Mouse (Mus musculus) lung, embryonic 15.5 days (tissue): Measurements from ENCODE around the gene Rnf225. TPM values are rescaled to one million over a fixed set of nuclear protein-coding genes. Genes with fewer than 3 reads are reported as not detected.
"Not testable (repeated sequence)": the region's sequence is repeated elsewhere in the genome, so short reads cannot be mapped to it uniquely, and the experiment has no call there.

ENCODE experiments used
- ATAC-seq: fragments of 200-750 bp; cut with Nextera tagmentation; 2 replicates; pipeline ENCODE4 v1.8.0; 2017; ENCODE audit warnings: moderate number of reproducible peaks, borderline replicate concordance; ENCODE audit not compliant: low FRiP score, low TSS enrichment; ENCODE audit errors: extremely low read depth
- H3K27ac ChIP-seq: fragments of 300-500 bp; sonication (generic); 2 replicates; pipeline ENCODE4 v1.5.1; 2015; ENCODE audit warnings: moderate library complexity, mild to moderate bottlenecking, inconsistent platforms
- H3K27me3 ChIP-seq: fragments of 300-500 bp; sonication (generic); 2 replicates; pipeline ENCODE4 v1.6.1; 2015; ENCODE audit warnings: inconsistent platforms
- H3K36me3 ChIP-seq: fragments of 300-500 bp; sonication (generic); 2 replicates; pipeline ENCODE4 v1.6.1; 2015; ENCODE audit warnings: inconsistent platforms
- H3K4me1 ChIP-seq: fragments of 300-500 bp; sonication (generic); 2 replicates; pipeline ENCODE4 v1.6.1; 2015; ENCODE audit warnings: inconsistent platforms
- H3K4me2 ChIP-seq: fragments of 300-500 bp; sonication (generic); 2 replicates; pipeline ENCODE4 v1.6.1; 2015; ENCODE audit warnings: inconsistent platforms, mild to moderate bottlenecking, moderate library complexity
- H3K4me3 ChIP-seq: fragments of 300-500 bp; sonication (generic); 2 replicates; pipeline ENCODE4 v1.5.1; 2015; ENCODE audit warnings: mild to moderate bottlenecking, inconsistent platforms
- H3K9ac ChIP-seq: fragments of 300-500 bp; sonication (generic); 2 replicates; pipeline ENCODE4 v1.6.1; 2015; ENCODE audit warnings: inconsistent platforms
- H3K9me3 ChIP-seq: fragments of 300-500 bp; sonication (generic); 2 replicates; pipeline ENCODE4 v1.6.1; 2016; ENCODE audit warnings: inconsistent platforms
- WGBS: fragments of 180-500 bp; shearing (Covaris S2); methylation state at CpG from one replicate; pipeline ENCODE4 v1.1.7; 2015; 5-methylcytosine and 5-hydroxymethylcytosine counted together
- polyA plus RNA-seq: library from polyadenylated mRNA; unstranded; fragments of >200 nt; fragmentation: Nextera tagmentation; extraction: Ambion mirVana; gene quantifications from 2 replicates; pipeline ENCODE4 v1.2.1, GENCODE M21; 2015

Rnf225 gene
- polyA plus RNA-seq, 1 experiment from 2014 or later: 0.98 TPM

GRCm38 (mm10) chr7:12905146-12905545, 22.1 kb upstream of the Rnf225 start:
- Histone ChIP-seq H3K9me3 (no peaks in the 10 kb centered on the region), H3K36me3 (peaks cover 53% of the 10 kb centered on the region), H3K27ac (no peak overlapping the region), H3K4me2 (no peak overlapping the region), H3K4me3 (no peak overlapping the region), H3K9ac (no peak overlapping the region), H3K27me3 (no peaks in the 10 kb centered on the region), H3K4me1 (peaks cover 9% of the 10 kb centered on the region; the same call in 1 of the 2 replicates)
- WGBS: 94% methylated on average over 1 of the region's 1 CpGs
- ATAC-seq: no peak

GRCm38 (mm10) chr7:12909498-12909962, 17.7 kb upstream of the Rnf225 start:
- H3K27ac ChIP-seq: peak overlapping the region; percentile 89
- H3K9me3 ChIP-seq: no peaks in the 10 kb centered on the region
- peak; percentile 65 for ATAC-seq
- peak overlapping the region; percentile 61; the same call in 1 of the 2 replicates for H3K9ac ChIP-seq
- H3K4me1 ChIP-seq: peaks cover 10% of the 10 kb centered on the region; the same call in 1 of the 2 replicates
- no peaks in the 10 kb centered on the region for H3K27me3 ChIP-seq
- H3K4me2 ChIP-seq: peak overlapping the region; percentile 59
- H3K36me3 ChIP-seq: peaks cover 42% of the 10 kb centered on the region
- H3K4me3 ChIP-seq: peak overlapping the region; percentile 54
- 49% methylated on average over 7 of the region's 7 CpGs for WGBS

DNA sequence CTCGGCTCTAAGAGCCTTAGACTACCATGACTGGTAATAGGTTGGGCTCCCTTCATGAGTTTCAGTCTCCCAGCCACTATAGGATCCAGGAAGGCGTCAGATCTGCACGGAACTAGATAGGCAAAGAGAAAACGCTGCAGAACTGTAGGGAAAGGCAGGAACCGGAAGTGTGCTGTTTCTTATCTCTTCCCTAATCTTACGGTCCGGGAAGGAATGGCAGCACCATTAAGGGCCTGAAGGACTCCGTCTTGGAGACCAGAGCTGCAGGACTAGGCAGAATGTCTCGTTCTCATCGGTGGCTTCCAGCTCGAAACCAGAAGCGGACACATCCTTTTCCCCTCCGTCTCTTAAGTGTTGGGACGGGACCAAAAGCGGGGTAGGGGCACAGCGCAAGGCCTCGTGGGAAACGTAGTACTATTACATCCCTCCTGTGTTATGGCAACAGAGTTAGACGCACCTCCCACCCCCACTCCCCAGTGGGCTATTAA, 17.0 kb upstream of the Rnf225 start:
- Histone ChIP-seq H3K27ac (peak overlapping the region; percentile 89), H3K4me1 (peaks cover 10% of the 10 kb centered on the region; the same call in 1 of the 2 replicates), H3K9me3 (no peaks in the 10 kb centered on the region), H3K36me3 (peaks cover 39% of the 10 kb centered on the region), H3K4me2 (peak overlapping the region; percentile 59), H3K27me3 (no peaks in the 10 kb centered on the region), H3K4me3 (peak overlapping the region; percentile 54), H3K9ac (peak overlapping the region; percentile 61)
- peak; percentile 84 for ATAC-seq
- WGBS: 4% methylated on average over 19 of the region's 19 CpGs

GRCm38 (mm10) chr7:12913556-12913955, 13.7 kb upstream of the Rnf225 start:
- ATAC-seq: no peak
- peaks cover 7% of the 10 kb centered on the region for H3K36me3 ChIP-seq
- H3K27me3 ChIP-seq: no peaks in the 10 kb centered on the region
- no peak overlapping the region for H3K4me3 ChIP-seq
- H3K4me2 ChIP-seq: no peak overlapping the region
- no peak overlapping the region for H3K9ac ChIP-seq
- peaks cover 10% of the 10 kb centered on the region; the same call in 1 of the 2 replicates for H3K4me1 ChIP-seq
- no peaks in the 10 kb centered on the region for H3K9me3 ChIP-seq
- no peak overlapping the region for H3K27ac ChIP-seq

DNA sequence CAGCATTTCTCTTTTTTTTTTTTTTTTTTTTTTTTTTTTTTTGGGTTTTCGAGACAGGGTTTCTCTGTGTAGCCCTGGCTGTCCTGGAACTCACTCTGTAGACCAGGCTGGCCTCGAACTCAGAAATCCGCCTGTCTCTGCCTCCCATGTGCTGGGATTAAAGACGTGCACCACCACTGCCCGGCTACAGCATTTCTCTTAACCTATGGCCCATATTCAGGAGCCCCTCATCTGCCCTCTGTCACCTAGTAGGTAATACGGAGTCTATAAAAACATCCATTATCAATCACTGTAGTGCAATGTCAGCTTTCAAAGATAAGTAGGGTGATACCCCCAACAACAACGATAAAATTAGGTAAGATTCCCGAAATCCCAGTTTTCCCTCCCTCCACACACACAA, 6.7 kb upstream of the Rnf225 start:
- Histone ChIP-seq H3K36me3 (peaks cover 21% of the 10 kb centered on the region), H3K4me1 (peaks cover 17% of the 10 kb centered on the region)
- not testable (repeated sequence) for H3K27me3 ChIP-seq, H3K9ac ChIP-seq, H3K4me2 ChIP-seq, ATAC-seq, H3K4me3 ChIP-seq, H3K27ac ChIP-seq, H3K9me3 ChIP-seq
- 80% methylated on average over 7 of the region's 8 CpGs for WGBS

DNA sequence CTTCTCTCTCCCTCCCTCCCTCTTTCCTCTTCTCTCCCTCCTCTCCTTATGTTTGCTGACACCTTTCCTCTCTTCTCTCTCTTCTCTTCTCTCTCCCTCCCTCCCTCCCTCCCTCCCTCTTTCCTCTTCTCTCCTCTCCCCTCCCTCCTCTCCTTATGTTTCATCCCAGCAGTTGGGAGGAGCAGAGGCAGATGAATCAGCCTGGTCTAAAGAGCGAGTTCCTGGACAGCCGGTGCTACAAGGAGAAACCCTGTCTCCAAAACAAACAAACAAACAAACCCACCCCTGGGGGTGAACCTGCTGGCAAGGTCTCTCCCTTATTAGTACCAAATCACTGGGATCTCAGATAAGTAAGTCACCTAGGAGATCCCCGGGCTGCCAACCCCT, 5.9 kb upstream of the Rnf225 start:
- Histone ChIP-seq H3K27ac (peak overlapping the region; percentile 96), H3K4me3 (peak overlapping the region; percentile 71), H3K4me2 (peak overlapping the region; percentile 82), H3K9ac (peak overlapping the region; percentile 85), H3K9me3 (no peaks in the 10 kb centered on the region), H3K4me1 (peaks cover 17% of the 10 kb centered on the region), H3K27me3 (no peaks in the 10 kb centered on the region), H3K36me3 (peaks cover 30% of the 10 kb centered on the region)
- WGBS: 0% methylated on average over 3 of the region's 3 CpGs
- peak; percentile 21; the same call in 1 of the 2 replicates for ATAC-seq

GRCm38 (mm10) chr7:12921705-12922465, 5.3 kb upstream of the Rnf225 start, which contains the start of gene Rps5:
Gene Rps5, plus strand, starts transcription at chr7:12922290.
- Histone ChIP-seq H3K27ac (peak within 1 kb of the TSS; percentile 96), H3K36me3 (peaks cover 35% of the 10 kb centered on the region), H3K9me3 (no peaks in the 10 kb centered on the region), H3K4me1 (peaks cover 20% of the 10 kb centered on the region), H3K4me2 (peak within 1 kb of the TSS; percentile 82), H3K4me3 (peak within 1 kb of the TSS; percentile 71), H3K27me3 (no peaks in the 10 kb centered on the region), H3K9ac (peak within 1 kb of the TSS; percentile 85)
- WGBS: under 1% methylated on average over 55 of the region's 55 CpGs
- peak; percentile 98 for ATAC-seq

- WGBS: 2% methylated on average over 8 of the region's 8 CpGs
- no peak for ATAC-seq
- peak overlapping the region; percentile 71 for H3K4me3 ChIP-seq
- no peaks in the 10 kb centered on the region for H3K9me3 ChIP-seq
- peak overlapping the region; percentile 80 for H3K4me2 ChIP-seq
- H3K4me1 ChIP-seq: peaks cover 29% of the 10 kb centered on the region
- no peak overlapping the region for H3K27ac ChIP-seq
- peaks cover 38% of the 10 kb centered on the region for H3K36me3 ChIP-seq
- no peaks in the 10 kb centered on the region for H3K27me3 ChIP-seq
- H3K9ac ChIP-seq: peak overlapping the region; percentile 75
These were observed 4.5 kb upstream of the Rnf225 start for GRCm38 (mm10) chr7:12922729-12923128.

DNA sequence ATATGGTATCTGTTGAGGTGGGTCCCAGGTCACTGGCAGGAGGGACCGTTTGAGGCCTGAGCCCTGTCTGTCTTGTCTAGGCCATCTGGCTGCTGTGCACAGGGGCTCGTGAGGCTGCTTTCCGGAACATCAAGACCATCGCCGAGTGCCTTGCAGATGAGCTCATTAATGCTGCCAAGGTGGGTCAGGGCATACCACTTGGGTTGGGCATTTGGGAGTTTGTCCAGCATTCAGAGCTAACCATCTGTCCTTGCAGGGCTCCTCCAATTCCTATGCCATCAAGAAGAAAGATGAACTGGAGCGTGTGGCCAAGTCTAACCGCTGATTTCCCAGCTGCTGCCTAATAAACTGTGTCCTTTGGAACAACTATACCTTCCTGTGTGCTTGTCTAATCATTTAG, 900 bp upstream of the Rnf225 start:
- peaks cover 38% of the 10 kb centered on the region for H3K36me3 ChIP-seq
- no peaks in the 10 kb centered on the region for H3K27me3 ChIP-seq
- WGBS: 76% methylated on average over 7 of the region's 7 CpGs
- peaks cover 35% of the 10 kb centered on the region for H3K4me1 ChIP-seq
- ATAC-seq: no peak
- no peak overlapping the region for H3K27ac ChIP-seq
- H3K9me3 ChIP-seq: no peaks in the 10 kb centered on the region
- H3K9ac ChIP-seq: no peak overlapping the region
- no peak overlapping the region for H3K4me3 ChIP-seq
- no peak overlapping the region for H3K4me2 ChIP-seq

- no peaks in the 10 kb centered on the region for H3K9me3 ChIP-seq
- H3K27me3 ChIP-seq: no peaks in the 10 kb centered on the region
- peak; percentile 62 for ATAC-seq
- peak overlapping the region; percentile 84 for H3K4me2 ChIP-seq
- no peak overlapping the region for H3K27ac ChIP-seq
- H3K36me3 ChIP-seq: peaks cover 38% of the 10 kb centered on the region
- peak overlapping the region; percentile 39 for H3K9ac ChIP-seq
- 3% methylated on average over 58 of the region's 65 CpGs for WGBS
- H3K4me3 ChIP-seq: peak overlapping the region; percentile 36
- H3K4me1 ChIP-seq: peaks cover 33% of the 10 kb centered on the region
These were observed 725 bp downstream of the Rnf225 start for GRCm38 (mm10) chr7:12927693-12928589.

DNA sequence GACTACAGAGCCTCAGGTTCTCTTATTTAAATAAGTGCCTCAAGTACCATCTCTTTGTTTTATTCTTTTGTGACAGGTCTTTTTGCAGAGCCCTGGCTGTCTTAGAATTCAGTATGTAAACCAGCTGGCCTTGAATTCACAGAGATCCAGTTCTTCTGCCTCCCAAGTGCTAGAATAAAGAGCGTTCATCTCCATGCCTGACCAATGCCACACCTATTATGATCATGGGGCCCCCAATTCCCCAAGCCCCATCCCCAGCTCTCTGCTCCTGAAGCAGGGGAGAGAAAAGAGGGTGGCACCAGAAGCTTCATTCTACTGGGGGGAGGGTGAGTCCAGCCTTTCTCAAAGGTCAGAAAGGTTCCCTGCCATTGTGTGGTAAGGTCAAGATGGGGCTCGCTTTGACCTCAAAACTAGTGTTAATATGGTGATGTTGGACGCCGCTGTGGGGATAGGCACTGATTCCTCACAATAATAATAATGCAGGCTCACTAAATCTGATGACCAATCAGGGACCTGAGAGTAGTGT, 6.5 kb downstream of the Rnf225 start:
- Histone ChIP-seq H3K9me3 (no peaks in the 10 kb centered on the region), H3K36me3 (no peaks in the 10 kb centered on the region), H3K4me1 (no peaks in the 10 kb centered on the region), H3K4me3 (no peak overlapping the region), H3K27me3 (no peaks in the 10 kb centered on the region), H3K4me2 (no peak overlapping the region), H3K9ac (no peak overlapping the region), H3K27ac (no peak overlapping the region)
- 80% methylated on average over 4 of the region's 4 CpGs for WGBS
- no peak for ATAC-seq
